Mouse (Mus musculus): ENCODE results near the gene Asb4. TPM values are rescaled to one million over a fixed set of nuclear protein-coding genes. Genes with fewer than 3 reads are reported as not detected.
A peak's percentile ranks its signal among the peaks of the same experiment; 100 is the strongest.

Gene Asb4
- polyA plus RNA-seq, 1 experiment from 2014 or later: 40.6 TPM

DNA sequence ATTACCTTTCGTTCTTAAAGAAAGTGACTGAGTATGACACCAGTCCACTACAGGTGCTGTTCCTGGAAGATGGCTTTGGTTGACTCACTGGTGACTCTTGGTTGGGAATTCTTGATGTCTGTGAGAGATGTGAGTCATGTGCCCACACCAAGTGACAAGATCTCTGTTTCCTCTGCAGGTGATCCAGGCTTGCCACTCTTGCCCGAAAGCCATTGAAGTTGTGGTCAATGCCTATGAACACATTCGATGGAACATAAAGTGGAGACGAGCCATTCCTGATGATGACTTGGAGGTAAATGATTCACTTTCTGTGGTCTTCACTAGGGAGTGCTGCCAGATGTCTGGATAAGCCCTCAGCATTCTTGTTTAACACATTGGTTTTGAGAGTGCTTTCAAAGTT, 46.4 kb downstream of the Asb4 start:
- Histone ChIP-seq H3K27ac (ENCODE audit: low read depth, low read length) (no peak overlapping the region), H3K4me1 (ENCODE audit: control insufficient read depth, insufficient read depth, low read length) (no peaks in the 10 kb centered on the region), H3K9me3 (ENCODE audit: control insufficient read depth, low read length) (no peaks in the 10 kb centered on the region), H3K27me3 (ENCODE audit: control insufficient read depth, insufficient read depth, low read length) (no peaks in the 10 kb centered on the region), H3K36me3 (ENCODE audit: control insufficient read depth, insufficient read depth, low read length) (no peaks in the 10 kb centered on the region), H3K9ac (ENCODE audit: low read depth, low read length) (no peak overlapping the region), H3K4me2 (replicated peaks; ENCODE audit: low read depth, low read length) (no peak overlapping the region), H3K4me3 (ENCODE audit: low read length) (no peak overlapping the region)
- ATAC-seq (ENCODE audit: low FRiP score, low TSS enrichment): no peak
- WGBS: 92% methylated on average over 4 of the region's 4 CpGs

- H3K9me3 ChIP-seq (ENCODE audit: control insufficient read depth, low read length): no peaks in the 10 kb centered on the region
- no peak overlapping the region for H3K4me2 ChIP-seq (replicated peaks; ENCODE audit: low read depth, low read length)
- WGBS: 94% methylated on average over 4 of the region's 4 CpGs
- no peaks in the 10 kb centered on the region for H3K36me3 ChIP-seq (ENCODE audit: control insufficient read depth, insufficient read depth, low read length)
- H3K4me1 ChIP-seq (ENCODE audit: control insufficient read depth, insufficient read depth, low read length): no peaks in the 10 kb centered on the region
- H3K9ac ChIP-seq (ENCODE audit: low read depth, low read length): no peak overlapping the region
- H3K27me3 ChIP-seq (ENCODE audit: control insufficient read depth, insufficient read depth, low read length): no peaks in the 10 kb centered on the region
- no peak overlapping the region for H3K27ac ChIP-seq (ENCODE audit: low read depth, low read length)
- H3K4me3 ChIP-seq (ENCODE audit: low read length): no peak overlapping the region
- no peak for ATAC-seq (ENCODE audit: low FRiP score, low TSS enrichment)
These were observed 46.9 kb downstream of the Asb4 start for GRCm38 (mm10) chr6:5429982-5430550.

GRCm38 (mm10) chr6:5433887-5434286, 50.7 kb downstream of the Asb4 start:
- 81% methylated on average over 2 of the region's 2 CpGs for WGBS
- no peak overlapping the region for H3K4me2 ChIP-seq (replicated peaks; ENCODE audit: low read depth, low read length)
- no peak overlapping the region for H3K27ac ChIP-seq (ENCODE audit: low read depth, low read length)
- H3K27me3 ChIP-seq (ENCODE audit: control insufficient read depth, insufficient read depth, low read length): no peaks in the 10 kb centered on the region
- ATAC-seq (ENCODE audit: low FRiP score, low TSS enrichment): no peak
- no peak overlapping the region for H3K9ac ChIP-seq (ENCODE audit: low read depth, low read length)
- no peak overlapping the region for H3K4me3 ChIP-seq (ENCODE audit: low read length)
- H3K36me3 ChIP-seq (ENCODE audit: control insufficient read depth, insufficient read depth, low read length): no peaks in the 10 kb centered on the region
- H3K4me1 ChIP-seq (ENCODE audit: control insufficient read depth, insufficient read depth, low read length): no peaks in the 10 kb centered on the region
- no peaks in the 10 kb centered on the region for H3K9me3 ChIP-seq (ENCODE audit: control insufficient read depth, low read length)

DNA sequence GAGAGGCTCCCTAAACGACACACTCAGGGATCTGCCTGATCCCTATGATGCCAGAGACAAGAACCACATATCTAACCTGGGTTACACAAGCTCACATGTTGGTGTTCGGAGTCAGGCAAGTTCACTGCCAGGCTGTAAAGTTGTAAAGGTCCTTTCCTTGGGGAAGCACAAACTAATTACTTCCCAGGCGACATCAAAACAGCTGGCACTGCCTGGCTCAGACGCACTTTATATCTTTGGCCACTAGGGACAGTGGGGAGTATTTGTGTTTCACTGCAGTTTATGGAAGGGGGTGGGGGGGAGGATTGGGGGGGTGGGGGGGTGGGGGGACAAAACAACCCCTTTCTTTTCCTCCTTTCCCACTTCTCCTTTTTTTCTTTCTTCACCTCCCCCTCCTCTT, 54.6 kb downstream of the Asb4 start:
- H3K27me3 ChIP-seq (ENCODE audit: control insufficient read depth, insufficient read depth, low read length): no peaks in the 10 kb centered on the region
- H3K9me3 ChIP-seq (ENCODE audit: control insufficient read depth, low read length): no peaks in the 10 kb centered on the region
- no peak for ATAC-seq (ENCODE audit: low FRiP score, low TSS enrichment)
- H3K4me2 ChIP-seq (replicated peaks; ENCODE audit: low read depth, low read length): no peak overlapping the region
- 0 out of 2 replicates have a peak, but pooled peaks cover 3% of the 10 kb centered on the region for H3K4me1 ChIP-seq (ENCODE audit: control insufficient read depth, insufficient read depth, low read length)
- no peaks in the 10 kb centered on the region for H3K36me3 ChIP-seq (ENCODE audit: control insufficient read depth, insufficient read depth, low read length)
- WGBS: 42% methylated on average over 4 of the region's 4 CpGs
- H3K4me3 ChIP-seq (ENCODE audit: low read length): no peak overlapping the region
- H3K27ac ChIP-seq (ENCODE audit: low read depth, low read length): no peak overlapping the region
- H3K9ac ChIP-seq (ENCODE audit: low read depth, low read length): no peak overlapping the region

DNA sequence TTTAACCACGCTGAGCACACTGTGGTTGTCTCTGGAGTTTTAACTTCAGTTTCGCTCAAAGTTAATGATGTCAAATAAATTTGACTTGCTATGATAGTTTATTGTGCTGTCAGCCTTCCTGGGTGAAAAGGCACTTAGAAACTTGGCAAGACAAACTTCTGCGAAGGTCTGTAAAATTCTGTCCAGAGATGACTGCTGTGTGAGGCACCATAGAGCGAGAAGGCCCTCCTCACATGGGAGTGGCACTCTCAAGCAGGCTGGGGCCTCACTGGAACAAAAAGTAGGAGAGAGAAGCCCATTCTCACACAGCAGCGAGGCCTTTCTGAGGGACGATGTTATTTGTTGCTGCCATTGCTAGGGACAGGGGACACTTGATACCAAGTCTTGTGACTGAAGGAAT, 58.0 kb downstream of the Asb4 start:
- no peaks in the 10 kb centered on the region for H3K9me3 ChIP-seq (ENCODE audit: control insufficient read depth, low read length)
- no peak overlapping the region for H3K4me2 ChIP-seq (replicated peaks; ENCODE audit: low read depth, low read length)
- ATAC-seq (ENCODE audit: low FRiP score, low TSS enrichment): no peak
- WGBS: 57% methylated on average over 6 of the region's 6 CpGs
- no peak overlapping the region for H3K4me3 ChIP-seq (ENCODE audit: low read length)
- H3K9ac ChIP-seq (ENCODE audit: low read depth, low read length): no peak overlapping the region
- H3K4me1 ChIP-seq (ENCODE audit: control insufficient read depth, insufficient read depth, low read length): peaks cover 9% of the 10 kb centered on the region; the same call in 1 of the 2 replicates
- no peaks in the 10 kb centered on the region for H3K36me3 ChIP-seq (ENCODE audit: control insufficient read depth, insufficient read depth, low read length)
- H3K27me3 ChIP-seq (ENCODE audit: control insufficient read depth, insufficient read depth, low read length): no peaks in the 10 kb centered on the region
- H3K27ac ChIP-seq (ENCODE audit: low read depth, low read length): no peak overlapping the region

- 0 out of 2 replicates have a peak overlapping the region, but pooled peaks have one; percentile 14 for H3K9ac ChIP-seq (ENCODE audit: low read depth, low read length)
- ATAC-seq (ENCODE audit: low FRiP score, low TSS enrichment): peak; percentile 70
- H3K4me2 ChIP-seq (replicated peaks; ENCODE audit: low read depth, low read length): peak overlapping the region; percentile 30
- peaks cover 9% of the 10 kb centered on the region; the same call in 1 of the 2 replicates for H3K4me1 ChIP-seq (ENCODE audit: control insufficient read depth, insufficient read depth, low read length)
- H3K36me3 ChIP-seq (ENCODE audit: control insufficient read depth, insufficient read depth, low read length): no peaks in the 10 kb centered on the region
- WGBS: 3% methylated on average over 14 of the region's 14 CpGs
- no peaks in the 10 kb centered on the region for H3K9me3 ChIP-seq (ENCODE audit: control insufficient read depth, low read length)
- no peak overlapping the region for H3K27ac ChIP-seq (ENCODE audit: low read depth, low read length)
- H3K27me3 ChIP-seq (ENCODE audit: control insufficient read depth, insufficient read depth, low read length): no peaks in the 10 kb centered on the region
- no peak overlapping the region for H3K4me3 ChIP-seq (ENCODE audit: low read length)
These were observed 59.3 kb downstream of the Asb4 start for GRCm38 (mm10) chr6:5442316-5443085.

DNA sequence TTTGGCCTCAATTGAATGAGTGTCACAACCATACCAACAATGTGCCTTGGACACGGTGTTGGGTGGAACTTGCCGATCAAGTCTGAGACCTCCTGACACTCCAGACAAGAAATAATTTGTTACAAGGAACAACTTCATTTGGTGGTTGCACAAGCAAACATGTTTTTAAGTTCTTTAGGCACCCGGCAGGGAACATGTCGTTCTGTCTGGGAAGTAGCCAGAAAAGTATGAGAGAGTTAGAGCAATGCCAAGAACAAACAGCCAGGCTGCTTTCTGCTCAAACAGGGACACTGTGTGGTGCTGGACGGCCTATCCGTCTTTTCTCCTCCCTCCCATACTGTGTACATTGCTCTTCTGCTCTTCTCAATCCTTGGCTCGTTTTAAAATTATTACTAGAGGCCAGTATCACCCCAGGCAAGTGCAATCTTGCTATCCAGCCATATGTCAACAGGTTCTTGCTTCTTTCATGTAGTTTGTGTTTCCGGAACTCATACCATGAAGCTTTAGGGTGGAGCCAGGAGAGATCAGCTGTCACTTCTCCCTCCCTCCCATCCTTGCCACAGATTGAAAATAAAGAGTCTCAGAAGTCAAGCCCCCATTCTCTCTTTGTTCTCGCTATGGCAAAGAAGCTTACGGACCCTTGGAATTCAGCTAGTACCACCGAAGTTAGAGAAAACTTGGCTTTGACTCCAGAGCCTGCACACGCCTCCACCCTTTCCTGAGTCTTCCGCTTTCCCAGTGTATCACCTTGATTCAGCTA, 60.1 kb downstream of the Asb4 start:
- peak overlapping the region; percentile 30 for H3K4me2 ChIP-seq (replicated peaks; ENCODE audit: low read depth, low read length)
- ATAC-seq (ENCODE audit: low FRiP score, low TSS enrichment): no peak
- 33% methylated on average over 13 of the region's 13 CpGs for WGBS
- H3K9ac ChIP-seq (ENCODE audit: low read depth, low read length): no peak overlapping the region
- H3K4me1 ChIP-seq (ENCODE audit: control insufficient read depth, insufficient read depth, low read length): peaks cover 9% of the 10 kb centered on the region; the same call in 1 of the 2 replicates
- no peaks in the 10 kb centered on the region for H3K27me3 ChIP-seq (ENCODE audit: control insufficient read depth, insufficient read depth, low read length)
- H3K36me3 ChIP-seq (ENCODE audit: control insufficient read depth, insufficient read depth, low read length): no peaks in the 10 kb centered on the region
- H3K4me3 ChIP-seq (ENCODE audit: low read length): no peak overlapping the region
- no peaks in the 10 kb centered on the region for H3K9me3 ChIP-seq (ENCODE audit: control insufficient read depth, low read length)
- no peak overlapping the region for H3K27ac ChIP-seq (ENCODE audit: low read depth, low read length)

DNA sequence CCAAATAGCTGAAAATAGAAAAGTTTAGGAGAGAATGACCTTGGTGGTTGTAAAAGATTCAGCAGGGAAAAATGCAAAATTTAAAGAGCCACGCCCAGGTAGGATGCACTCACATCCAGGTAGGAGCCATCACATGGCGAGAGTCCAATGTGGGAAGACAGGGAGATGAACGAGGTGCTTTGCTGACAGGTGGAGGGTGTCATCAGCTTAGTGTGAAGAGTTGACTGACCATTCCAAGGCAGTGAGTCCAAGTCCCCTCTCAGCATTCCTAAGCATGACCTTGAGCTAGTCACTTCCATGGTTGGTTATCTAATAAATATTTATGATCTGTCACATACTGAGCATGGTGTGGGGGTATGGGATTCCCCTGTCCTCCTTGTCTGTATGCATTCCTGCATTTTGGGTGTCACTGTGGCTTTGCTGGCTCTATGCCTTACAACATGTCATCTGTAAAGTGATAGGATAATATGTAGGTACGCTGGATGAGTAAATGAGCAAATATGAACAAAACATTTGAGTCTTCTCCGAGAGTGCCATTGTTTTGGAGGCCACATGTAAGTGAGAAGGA, 61.2 kb downstream of the Asb4 start:
- no peak for ATAC-seq (ENCODE audit: low FRiP score, low TSS enrichment)

More for the DNA sequence above, 61.2 kb downstream of the Asb4 start:
- 91% methylated on average over 5 of the region's 5 CpGs for WGBS
- Histone ChIP-seq H3K27ac (ENCODE audit: low read depth, low read length) (no peak overlapping the region), H3K9ac (ENCODE audit: low read depth, low read length) (no peak overlapping the region), H3K36me3 (ENCODE audit: control insufficient read depth, insufficient read depth, low read length) (no peaks in the 10 kb centered on the region), H3K9me3 (ENCODE audit: control insufficient read depth, low read length) (no peaks in the 10 kb centered on the region), H3K27me3 (ENCODE audit: control insufficient read depth, insufficient read depth, low read length) (no peaks in the 10 kb centered on the region), H3K4me2 (replicated peaks; ENCODE audit: low read depth, low read length) (no peak overlapping the region), H3K4me1 (ENCODE audit: control insufficient read depth, insufficient read depth, low read length) (peaks cover 9% of the 10 kb centered on the region; the same call in 1 of the 2 replicates), H3K4me3 (ENCODE audit: low read length) (no peak overlapping the region)
